8 mouse cellular contexts compared by ENCODE assay signal in the genomic region with DNA sequence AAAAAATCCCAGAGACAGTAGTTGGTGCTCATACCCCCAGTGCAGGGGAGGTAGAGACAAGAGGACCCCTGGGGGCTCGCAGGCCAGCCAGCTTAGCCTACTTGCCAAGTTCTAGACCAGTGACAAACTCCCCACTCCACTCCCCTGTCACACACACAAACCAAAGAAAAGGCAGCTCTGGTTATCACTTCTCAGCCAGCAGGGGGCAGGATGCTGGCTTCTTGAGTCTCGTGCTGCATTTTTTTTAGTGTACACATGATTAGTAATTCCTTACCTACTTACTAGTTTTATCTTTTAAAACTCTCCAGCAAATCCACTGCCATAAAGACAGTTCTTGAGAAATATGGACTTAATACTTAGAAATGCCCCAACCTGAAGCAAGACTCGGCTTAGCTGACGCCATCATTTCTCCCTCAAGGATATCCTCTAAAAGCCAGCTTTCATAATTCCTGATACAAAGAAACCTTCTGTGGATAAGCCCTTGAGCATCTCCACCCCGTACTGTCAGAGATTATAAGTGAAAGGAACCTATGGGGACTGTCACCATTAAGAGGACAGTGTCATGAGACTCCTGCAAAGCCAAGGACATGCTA. TPM values are rescaled to one million over a fixed set of nuclear protein-coding genes. Genes with fewer than 3 reads are reported as not detected.
DNase-seq lines count a peak whose midpoint lies in the region; ATAC-seq lines count a peak whose summit lies in the region.

No protein-coding gene starts in this region.

- no peak for ATAC-seq in erythroid progenitor cell, adult 5-6 weeks (replicated peaks; ENCODE audit: low FRiP score, poor library complexity, severe bottlenecking)

- DNase-seq in gastrocnemius, postnatal 10 days, result peak; percentile 30
- no peak for DNase-seq in gastrocnemius, postnatal 25 days
- peak; percentile 39 for DNase-seq in right cerebral cortex, adult 18-20 months
- no peak for DNase-seq in right cerebral cortex, postnatal 25 days
- peak; percentile 59 for DNase-seq in adrenal gland, postnatal 14 days
- peak; percentile 51 for DNase-seq in lung, postnatal 10 days
- DNase-seq in cerebellum, adult 8-10 months, result no peak

RNA-seq across cellular contexts. Expression of gene Panx1, which starts 11.6 kb away (rescaled TPM):
- 10 to 100 TPM; 28.9 to 40.4 TPM for total RNA-seq in gastrocnemius, postnatal 10 days (2021)
- 10 to 100 TPM; 36.8 to 41.0 TPM for total RNA-seq in gastrocnemius, postnatal 25 days (2021)
- 9.4 and 12.7 TPM in 2 replicates for total RNA-seq in adrenal gland, postnatal 14 days (2021)
- 6.3 TPM in 1 of 2 replicates, not detected in the other for total RNA-seq in erythroid progenitor cell, adult 5-6 weeks (2015; ENCODE audit: low replicate concordance)
- total RNA-seq in erythroid progenitor cell, adult 5-6 weeks (2017; ENCODE audit: low replicate concordance), result 1.4 and 2.0 TPM in 2 replicates

Comparison
In these comparisons a context has a peak if more than half of its experiments do, and no peak if none do; other contexts are left out.
1. DNase-seq: peak in gastrocnemius, postnatal 10 days (single experiment), right cerebral cortex, adult 18-20 months (single experiment), adrenal gland, postnatal 14 days (single experiment) and lung, postnatal 10 days (single experiment); none in gastrocnemius, postnatal 25 days (single experiment), right cerebral cortex, postnatal 25 days (single experiment) and cerebellum, adult 8-10 months (single experiment).